Mouse (Mus musculus) MEL (cell line): Measurements from ENCODE around the gene Nsmce3.

ENCODE experiments used
- CHD1 ChIP-seq: IDR thresholded peaks from 2 replicates; pipeline ENCODE4 v1.6.1; 2012; ENCODE audit warnings: low read depth, mild to moderate bottlenecking, inconsistent platforms, low read length, improper control_type of control experiment
- CTCF ChIP-seq, 3 experiments: IDR thresholded peaks in 2 of 3; conservative IDR thresholded peaks in 1 of 3; 2 replicates each; pipeline ENCODE4 v1.5.1; 2011 to 2012; ENCODE audit warnings: low read length in 3 of 3, low read depth in 2 of 3, mild to moderate bottlenecking in 2 of 3, improper control_type of control experiment in 1 of 3, inconsistent platforms in 1 of 3, mixed read lengths in 1 of 3, moderate library complexity in 1 of 3; ENCODE audit not compliant: control insufficient read depth in 1 of 3, insufficient read depth in 1 of 3, poor library complexity in 1 of 3, severe bottlenecking in 1 of 3
- EP300 ChIP-seq, 2 experiments: IDR thresholded peaks; 2 replicates each; pipeline ENCODE4 v1.6.1; 2011; ENCODE audit warnings: improper control_type of control experiment in 2 of 2, low read length in 2 of 2, low read depth in 1 of 2, mild to moderate bottlenecking in 1 of 2
- GATA1 ChIP-seq: IDR thresholded peaks from 2 replicates; pipeline ENCODE4 v1.6.1; 2011; ENCODE audit warnings: low read depth, low read length, improper control_type of control experiment
- HCFC1 ChIP-seq: IDR thresholded peaks from 2 replicates; pipeline ENCODE4 v1.6.1; 2012; ENCODE audit warnings: low read depth, mild to moderate bottlenecking, inconsistent platforms, low read length, improper control_type of control experiment, moderate library complexity
- MYC ChIP-seq: IDR thresholded peaks from 2 replicates; pipeline ENCODE4 v1.6.1; 2011; ENCODE audit warnings: low read depth, mild to moderate bottlenecking, low read length, improper control_type of control experiment, moderate library complexity
- POLR2A ChIP-seq, 2 experiments: IDR thresholded peaks; 2 replicates each; pipeline ENCODE4 v1.6.1; 2011 to 2012; ENCODE audit warnings: low read length in 2 of 2, mild to moderate bottlenecking in 2 of 2, control low read depth in 1 of 2, improper control_type of control experiment in 1 of 2, low read depth in 1 of 2, moderate library complexity in 1 of 2; ENCODE audit not compliant: control insufficient read depth in 1 of 2, insufficient read depth in 1 of 2, poor library complexity in 1 of 2
- POLR2AphosphoS2 ChIP-seq: IDR thresholded peaks from 2 replicates; pipeline ENCODE4 v1.6.1; 2011; ENCODE audit warnings: low read length, improper control_type of control experiment
- TBP ChIP-seq: IDR thresholded peaks from 2 replicates; pipeline ENCODE4 v1.8.0; 2011; ENCODE audit warnings: low read depth, low read length, improper control_type of control experiment
- USF1 ChIP-seq: IDR thresholded peaks from 2 replicates; pipeline ENCODE4 v1.6.1; 2014; ENCODE audit warnings: low read depth, mild to moderate bottlenecking, inconsistent platforms, low read length, improper control_type of control experiment, moderate library complexity
- USF2 ChIP-seq, 2 experiments: IDR thresholded peaks; 2 replicates each; pipeline ENCODE4 v1.6.1; 2011 to 2012; ENCODE audit warnings: improper control_type of control experiment in 2 of 2, low read length in 2 of 2, borderline replicate concordance in 1 of 2, inconsistent platforms in 1 of 2, low read depth in 1 of 2, mild to moderate bottlenecking in 1 of 2; ENCODE audit not compliant: insufficient read depth in 1 of 2
- ZMIZ1 ChIP-seq: IDR thresholded peaks from 2 replicates; pipeline ENCODE4 v1.6.1; 2012; ENCODE audit warnings: low read depth, mild to moderate bottlenecking, inconsistent platforms, low read length, improper control_type of control experiment, moderate library complexity
- ZNF384 ChIP-seq: IDR thresholded peaks from 2 replicates; pipeline ENCODE4 v1.6.1; 2012; ENCODE audit warnings: low read depth, mild to moderate bottlenecking, inconsistent platforms, low read length, improper control_type of control experiment

- TF ChIP-seq POLR2A (IDR thresholded peaks at IDR 0.05; ENCODE audit: control insufficient read depth in 1 of 2, insufficient read depth in 1 of 2, low read depth in 1 of 2, low read length in 2 of 2, poor library complexity in 1 of 2) (no peak), CTCF (IDR thresholded peaks at IDR 0.05 in 2 of 3, conservative IDR thresholded peaks at IDR 0.05 in 1 of 3; ENCODE audit: control insufficient read depth in 1 of 3, insufficient read depth in 1 of 3, low read depth in 2 of 3, low read length in 3 of 3, poor library complexity in 1 of 3, severe bottlenecking in 1 of 3) (no peak), HCFC1 (no peak), USF1 (no peak), MYC (no peak), EP300 (IDR thresholded peaks at IDR 0.05; ENCODE audit: low read depth in 1 of 2, low read length in 2 of 2) (no peak), CHD1 (no peak), ZMIZ1 (no peak), ZNF384 (no peak), POLR2AphosphoS2 (no peak), TBP (no peak), GATA1 (no peak), USF2 (IDR thresholded peaks at IDR 0.05; ENCODE audit: borderline replicate concordance in 1 of 2, insufficient read depth in 1 of 2, low read depth in 1 of 2, low read length in 2 of 2) (no peak)
Observed at GRCm38 (mm10) chr7:64916654-64917053, 43.9 kb upstream of the Nsmce3 start.
